Mouse (Mus musculus): ENCODE results near the gene Zfp652. TPM values are rescaled to one million over a fixed set of nuclear protein-coding genes. Genes with fewer than 3 reads are reported as not detected.

Gene Zfp652
- polyA plus RNA-seq, 1 experiment from 2014 or later = 26.1 TPM

- no peak overlapping the region for H3K4me3 ChIP-seq
- H3K36me3 ChIP-seq = no peaks in the 10 kb centered on the region
- H3K27ac ChIP-seq = no peak overlapping the region
- ATAC-seq (ENCODE audit: low FRiP score, low read depth) = no peak
- WGBS = 81% methylated on average over 6 of the region's 6 CpGs
- H3K4me1 ChIP-seq = no peaks in the 10 kb centered on the region
- H3K4me2 ChIP-seq (replicated peaks) = no peak overlapping the region
- H3K9me3 ChIP-seq = no peaks in the 10 kb centered on the region
- no peak overlapping the region for H3K9ac ChIP-seq
- peaks cover 4% of the 10 kb centered on the region; the same call in 1 of the 2 replicates for H3K27me3 ChIP-seq (replicated peaks)
Measured at GRCm38 (mm10) chr11:95688515-95688914, 24.0 kb upstream of the Zfp652 start.

GRCm38 (mm10) chr11:95688981-95689380 is 23.5 kb upstream of the Zfp652 start:
- H3K9me3 ChIP-seq = no peaks in the 10 kb centered on the region
- H3K27me3 ChIP-seq (replicated peaks) = peaks cover 4% of the 10 kb centered on the region; the same call in 1 of the 2 replicates
- no peak overlapping the region for H3K9ac ChIP-seq
- 81% methylated on average over 7 of the region's 7 CpGs for WGBS
- H3K4me2 ChIP-seq (replicated peaks) = no peak overlapping the region
- no peak overlapping the region for H3K4me3 ChIP-seq
- no peaks in the 10 kb centered on the region for H3K36me3 ChIP-seq
- ATAC-seq (ENCODE audit: low FRiP score, low read depth) = no peak
- H3K4me1 ChIP-seq = no peaks in the 10 kb centered on the region
- no peak overlapping the region for H3K27ac ChIP-seq

- Histone ChIP-seq H3K4me2 (replicated peaks) (no peak overlapping the region), H3K9ac (no peak overlapping the region), H3K36me3 (no peaks in the 10 kb centered on the region), H3K4me1 (no peaks in the 10 kb centered on the region), H3K9me3 (no peaks in the 10 kb centered on the region), H3K27ac (no peak overlapping the region), H3K4me3 (no peak overlapping the region), H3K27me3 (replicated peaks) (peaks cover 4% of the 10 kb centered on the region; the same call in 1 of the 2 replicates)
- no peak for ATAC-seq (ENCODE audit: low FRiP score, low read depth)
- 83% methylated on average over 3 of the region's 3 CpGs for WGBS
Measured at GRCm38 (mm10) chr11:95689544-95689943, 22.9 kb upstream of the Zfp652 start.

GRCm38 (mm10) chr11:95698541-95698940 is 13.9 kb upstream of the Zfp652 start:
- Histone ChIP-seq H3K9ac (no peak overlapping the region), H3K36me3 (no peaks in the 10 kb centered on the region), H3K27ac (no peak overlapping the region), H3K4me2 (replicated peaks) (no peak overlapping the region), H3K27me3 (replicated peaks) (no peaks in the 10 kb centered on the region), H3K4me1 (no peaks in the 10 kb centered on the region), H3K4me3 (no peak overlapping the region), H3K9me3 (no peaks in the 10 kb centered on the region)
- ATAC-seq (ENCODE audit: low FRiP score, low read depth) = no peak
- WGBS = 79% methylated on average over 5 of the region's 5 CpGs

GRCm38 (mm10) chr11:95700778-95701739 is 11.4 kb upstream of the Zfp652 start:
- Histone ChIP-seq H3K36me3 (no peaks in the 10 kb centered on the region), H3K9ac (no peak overlapping the region), H3K27ac (no peak overlapping the region), H3K27me3 (replicated peaks) (no peaks in the 10 kb centered on the region), H3K4me1 (no peaks in the 10 kb centered on the region), H3K9me3 (no peaks in the 10 kb centered on the region), H3K4me3 (no peak overlapping the region), H3K4me2 (replicated peaks) (no peak overlapping the region)
- WGBS = 92% methylated on average over 13 of the region's 13 CpGs
- ATAC-seq (ENCODE audit: low FRiP score, low read depth) = no peak

- no peak overlapping the region for H3K4me2 ChIP-seq (replicated peaks)
- 88% methylated on average over 12 of the region's 12 CpGs for WGBS
- H3K4me3 ChIP-seq = no peak overlapping the region
- H3K36me3 ChIP-seq = no peaks in the 10 kb centered on the region
- no peaks in the 10 kb centered on the region for H3K9me3 ChIP-seq
- H3K9ac ChIP-seq = no peak overlapping the region
- no peaks in the 10 kb centered on the region for H3K27me3 ChIP-seq (replicated peaks)
- ATAC-seq (ENCODE audit: low FRiP score, low read depth) = no peak
- no peak overlapping the region for H3K27ac ChIP-seq
- no peaks in the 10 kb centered on the region for H3K4me1 ChIP-seq
Measured at GRCm38 (mm10) chr11:95704032-95704969, 8.2 kb upstream of the Zfp652 start.

- no peaks in the 10 kb centered on the region for H3K9me3 ChIP-seq
- no peaks in the 10 kb centered on the region for H3K4me1 ChIP-seq
- no peak for ATAC-seq (ENCODE audit: low FRiP score, low read depth)
- no peaks in the 10 kb centered on the region for H3K36me3 ChIP-seq
- H3K4me3 ChIP-seq = no peak overlapping the region
- no peak overlapping the region for H3K27ac ChIP-seq
- H3K27me3 ChIP-seq (replicated peaks) = no peaks in the 10 kb centered on the region
- 75% methylated on average over 4 of the region's 4 CpGs for WGBS
- no peak overlapping the region for H3K9ac ChIP-seq
- H3K4me2 ChIP-seq (replicated peaks) = no peak overlapping the region
Measured at GRCm38 (mm10) chr11:95704970-95705330, 7.5 kb upstream of the Zfp652 start.

- no peak for ATAC-seq (ENCODE audit: low FRiP score, low read depth)
- Histone ChIP-seq H3K27ac (no peak overlapping the region), H3K4me3 (no peak overlapping the region), H3K9ac (no peak overlapping the region), H3K4me1 (peaks cover 5% of the 10 kb centered on the region), H3K9me3 (no peaks in the 10 kb centered on the region), H3K36me3 (no peaks in the 10 kb centered on the region), H3K4me2 (replicated peaks) (no peak overlapping the region), H3K27me3 (replicated peaks) (no peaks in the 10 kb centered on the region)
- WGBS = 91% methylated on average over 6 of the region's 6 CpGs
Measured at GRCm38 (mm10) chr11:95709534-95710040, 2.9 kb upstream of the Zfp652 start.

GRCm38 (mm10) chr11:95710478-95710877 is 2.0 kb upstream of the Zfp652 start:
- H3K4me2 ChIP-seq (replicated peaks) = no peak overlapping the region
- 82% methylated on average over 7 of the region's 7 CpGs for WGBS
- no peak overlapping the region for H3K4me3 ChIP-seq
- H3K27ac ChIP-seq = no peak overlapping the region
- ATAC-seq (ENCODE audit: low FRiP score, low read depth) = no peak
- peaks cover 13% of the 10 kb centered on the region for H3K4me1 ChIP-seq
- no peaks in the 10 kb centered on the region for H3K36me3 ChIP-seq
- no peaks in the 10 kb centered on the region for H3K27me3 ChIP-seq (replicated peaks)
- no peaks in the 10 kb centered on the region for H3K9me3 ChIP-seq
- no peak overlapping the region for H3K9ac ChIP-seq

- 0 out of 2 replicates have a peak, but pooled peaks have one; percentile 28 for ATAC-seq (ENCODE audit: low FRiP score, low read depth)
- H3K9ac ChIP-seq = peak overlapping the region; percentile 98; the same call in 1 of the 2 replicates
- 37% methylated on average over 12 of the region's 12 CpGs for whole genome bisulfite sequencing
Measured at GRCm38 (mm10) chr11:95712085-95712562, 349 bp upstream of the Zfp652 start.

GRCm38 (mm10) chr11:95713225-95713810 is 845 bp downstream of the Zfp652 start:
- no peaks in the 10 kb centered on the region for H3K36me3 ChIP-seq
- peak; percentile 79 for ATAC-seq (ENCODE audit: low FRiP score, low read depth)
- H3K27ac ChIP-seq = peak overlapping the region; percentile 97
- 0% methylated on average over 37 of the region's 49 CpGs for WGBS
- H3K4me1 ChIP-seq = peaks cover 14% of the 10 kb centered on the region
- peak overlapping the region; percentile 98 for H3K9ac ChIP-seq
- peak overlapping the region; percentile 91 for H3K4me3 ChIP-seq
- H3K4me2 ChIP-seq (replicated peaks) = peak overlapping the region; percentile 82
- H3K9me3 ChIP-seq = no peaks in the 10 kb centered on the region
- no peaks in the 10 kb centered on the region for H3K27me3 ChIP-seq (replicated peaks)

More at GRCm38 (mm10) chr11:95712085-95712562, 349 bp upstream of the Zfp652 start:
- H3K27ac ChIP-seq = peak overlapping the region; percentile 97
- no peaks in the 10 kb centered on the region for H3K36me3 ChIP-seq
- H3K4me2 ChIP-seq (replicated peaks) = peak overlapping the region; percentile 82
- H3K9me3 ChIP-seq = no peaks in the 10 kb centered on the region
- no peaks in the 10 kb centered on the region for H3K27me3 ChIP-seq (replicated peaks)
- peaks cover 14% of the 10 kb centered on the region for H3K4me1 ChIP-seq
- H3K4me3 ChIP-seq = peak overlapping the region; percentile 91

Data from neural tube, embryonic 12.5 days (tissue).